Mouse (Mus musculus) monocyte, adult 5-6 weeks (primary cell): ENCODE results near the gene Ncstn. TPM values are rescaled to one million over a fixed set of nuclear protein-coding genes. Genes with fewer than 3 reads are reported as not detected.
A peak's percentile ranks its signal among the peaks of the same experiment; 100 is the strongest.

Source experiments
- ATAC-seq: fragments of 153-309, 156-312 bp; replicated peaks from 2 replicates; pipeline ENCODE4 v1.8.0; 2017; ENCODE audit warnings: mild to moderate bottlenecking; ENCODE audit not compliant: low TSS enrichment, insufficient number of reproducible peaks, severe bottlenecking, poor library complexity, low FRiP score
- total RNA-seq: library from RNA; stranded (forward); fragments of 200-1000, 200-491, 200-594 nt; gene quantifications from 3 replicates; pipeline ENCODE4 v1.2.3, GENCODE M21; 2017

The Ncstn gene
- total RNA-seq, 1 experiment from 2014 or later, result 47.2 TPM

DNA sequence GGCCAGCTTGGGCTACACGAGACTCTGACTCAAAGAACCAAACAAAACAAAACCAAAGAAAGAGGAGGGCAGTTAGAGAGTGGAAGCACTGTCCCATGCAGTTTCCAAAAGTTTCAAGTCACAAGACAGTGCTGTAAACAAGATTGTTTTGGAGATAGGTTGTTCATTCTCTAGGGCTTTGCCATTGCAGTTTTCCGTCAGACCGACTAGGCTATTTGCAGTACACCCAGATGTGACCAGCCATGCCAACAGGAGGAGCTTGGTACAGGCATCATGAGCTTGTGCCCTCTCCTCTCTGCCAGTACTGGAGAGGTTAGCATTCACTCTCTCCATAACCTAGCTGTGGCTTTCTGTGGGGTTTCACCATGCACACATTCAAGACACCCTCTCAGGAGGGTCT is 10.9 kb upstream of the Ncstn start:
- no peak for ATAC-seq

DNA sequence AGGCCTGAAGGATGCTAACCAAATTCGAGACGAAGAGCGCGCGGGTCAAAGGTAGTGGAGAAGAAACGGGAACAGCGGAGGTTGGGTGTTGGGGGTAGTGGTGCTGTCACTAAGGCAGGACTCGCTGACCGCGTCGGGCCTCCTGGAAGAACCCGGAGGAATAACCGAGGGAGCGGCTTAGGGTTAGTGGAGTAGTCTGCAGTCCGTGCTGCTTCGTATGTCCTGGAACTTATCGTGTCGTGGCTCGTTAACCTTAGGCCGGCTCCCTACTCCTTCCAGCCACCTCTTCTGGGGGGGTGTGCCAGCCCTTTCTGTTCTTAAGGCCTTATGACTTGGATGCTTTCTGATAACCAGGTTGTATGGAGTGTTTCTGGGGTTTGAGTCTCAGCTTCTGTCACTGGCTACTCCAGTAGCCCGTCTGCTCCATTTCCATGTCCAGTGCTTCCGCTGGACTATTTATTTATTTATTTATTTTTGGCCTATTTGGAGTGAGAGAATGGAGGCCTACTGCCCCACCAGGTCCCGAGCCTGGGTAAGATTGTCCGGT is 377 bp upstream of the Ncstn start:
- ATAC-seq, result peak; percentile 36; the same call in 1 of the 2 replicates

DNA sequence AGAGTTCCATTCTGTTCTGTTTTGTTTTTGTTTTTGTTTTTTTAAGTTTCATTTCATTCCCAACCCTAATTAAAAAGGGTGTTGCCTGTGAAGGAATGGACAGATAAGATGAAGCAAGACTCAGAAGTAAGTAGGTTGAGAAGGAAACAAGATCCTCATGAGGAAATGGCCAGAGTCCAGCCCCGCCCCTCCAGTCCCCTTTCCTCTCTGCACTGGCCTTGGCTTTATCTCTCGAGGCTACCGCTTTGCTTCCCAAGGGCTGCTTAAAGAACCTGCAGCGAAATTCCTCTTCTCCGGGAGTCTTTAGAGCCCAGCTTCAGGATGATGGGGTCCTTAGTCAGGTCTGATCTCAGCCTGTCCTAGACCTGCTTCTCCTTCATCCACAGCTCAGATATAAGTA is 4.6 kb downstream of the Ncstn start:
- no peak for ATAC-seq

DNA sequence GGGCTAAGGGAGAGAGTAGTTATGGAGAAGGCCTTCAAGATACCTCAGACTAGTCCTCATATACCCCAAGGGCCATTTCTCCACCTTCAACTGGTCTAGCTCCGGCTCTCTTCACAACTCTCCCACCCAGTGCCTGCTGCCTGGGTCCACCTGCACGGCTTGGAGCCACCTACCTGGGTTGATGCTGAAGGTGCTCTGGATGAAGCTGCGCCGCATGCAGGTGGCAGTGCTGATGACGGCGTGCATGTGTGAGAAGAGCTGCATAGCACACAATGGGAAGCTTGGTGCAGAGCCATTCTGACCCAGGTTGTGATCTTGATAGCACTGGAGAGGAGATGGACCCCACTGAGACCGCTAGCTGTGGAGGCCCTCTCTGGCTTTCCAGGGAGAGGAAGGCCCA is 10.0 kb downstream of the Ncstn start:
- ATAC-seq, result no peak

DNA sequence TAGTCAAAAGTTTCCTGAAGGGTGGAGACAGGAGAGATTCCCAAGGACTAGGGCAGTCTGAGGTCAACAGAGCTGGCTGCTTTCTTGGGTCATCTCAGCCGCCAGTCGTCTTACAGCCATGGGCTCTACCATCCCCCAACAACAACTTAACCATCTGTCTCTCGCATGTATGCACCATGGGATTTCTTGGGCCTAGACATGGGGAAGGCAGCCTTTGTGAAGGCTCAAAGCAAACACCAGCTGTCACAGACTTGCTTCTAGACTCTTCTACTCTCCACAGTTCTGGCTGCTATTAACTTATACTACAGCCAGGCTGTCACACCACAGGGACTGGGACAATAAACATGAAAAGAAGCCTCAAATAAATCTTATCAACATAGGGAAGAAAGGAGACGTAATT is 11.0 kb downstream of the Ncstn start:
- no peak for ATAC-seq

DNA sequence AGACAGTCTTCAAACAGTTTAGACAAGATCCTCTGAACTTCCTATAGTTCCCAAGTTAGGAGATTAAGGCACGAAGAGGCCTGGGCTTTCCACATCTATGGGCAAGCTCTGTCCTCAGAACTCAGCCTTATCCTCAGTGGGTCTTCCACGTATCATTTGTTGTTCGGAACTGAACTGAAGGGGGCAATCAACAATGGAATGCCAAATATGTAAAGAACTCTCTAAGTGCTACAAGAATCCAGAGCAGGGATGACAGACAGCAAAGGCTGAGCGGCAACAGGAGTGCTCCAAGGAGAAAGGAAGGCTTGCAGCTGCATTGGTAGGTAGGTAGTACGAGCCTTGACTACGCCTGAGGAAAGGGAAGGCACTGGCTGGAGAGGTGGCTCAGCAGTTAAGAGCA is 12.4 kb downstream of the Ncstn start:
- no peak for ATAC-seq

DNA sequence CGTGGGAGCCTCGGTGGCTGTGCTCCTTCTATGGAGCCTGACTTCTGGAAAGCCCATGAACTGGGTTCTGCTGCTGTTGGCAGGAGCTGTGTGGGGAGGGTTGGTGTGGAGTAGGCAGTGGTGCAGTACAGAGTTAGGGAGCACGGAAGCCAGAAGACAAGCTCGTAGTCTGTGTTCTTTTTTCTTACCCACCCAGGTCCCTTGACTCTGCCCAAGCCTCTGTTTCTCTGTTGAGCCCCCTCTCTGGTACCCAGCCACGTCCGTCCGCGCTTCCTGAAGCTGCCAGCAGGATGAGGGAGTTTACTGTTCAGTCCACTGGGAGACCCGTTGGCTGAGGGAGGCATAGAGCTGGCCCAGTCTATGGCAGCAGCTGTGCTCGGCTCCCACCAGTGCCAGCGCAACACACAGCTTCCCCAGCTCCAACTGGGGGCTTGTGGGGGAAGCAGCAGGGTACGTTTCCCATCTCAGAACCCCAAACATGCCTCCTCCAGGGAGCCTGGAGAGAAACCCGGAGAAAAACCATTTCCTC is 17.9 kb downstream of the Ncstn start:
- ATAC-seq, result no peak

DNA sequence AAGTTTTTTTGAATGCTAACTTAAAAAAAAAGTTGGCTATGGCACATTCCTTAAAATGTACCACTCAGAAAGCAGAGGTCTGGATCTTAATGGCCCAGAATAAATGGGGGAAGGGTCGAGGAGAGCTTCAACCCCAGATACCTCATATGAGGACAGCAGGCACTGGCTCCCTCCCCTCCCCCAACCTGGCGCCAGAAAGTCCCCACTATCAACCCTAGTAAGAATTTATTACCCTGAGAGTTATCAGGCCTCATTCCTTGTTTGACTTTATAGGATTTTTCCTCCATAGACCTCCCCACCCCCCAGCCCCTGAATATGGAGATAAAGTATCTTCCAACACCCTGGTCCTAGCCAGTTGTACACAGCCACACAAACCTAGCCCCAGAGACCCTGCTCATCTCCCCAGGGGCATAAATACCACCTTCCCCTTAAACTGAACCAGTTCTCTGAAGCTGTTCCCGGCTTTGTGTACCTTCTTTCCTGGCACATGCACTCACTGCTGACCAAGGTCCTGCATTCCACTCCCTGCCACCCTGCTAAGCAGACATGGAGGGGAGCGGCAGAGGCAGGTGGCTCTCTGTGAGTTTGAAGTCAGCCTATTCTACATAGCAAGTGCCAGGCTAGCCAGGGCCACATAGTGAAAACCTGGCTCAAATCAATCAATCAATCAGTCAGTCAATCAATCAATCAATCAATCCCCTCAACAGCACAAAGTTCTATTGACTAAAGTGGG is 19.1 kb downstream of the Ncstn start:
- ATAC-seq, result no peak

DNA sequence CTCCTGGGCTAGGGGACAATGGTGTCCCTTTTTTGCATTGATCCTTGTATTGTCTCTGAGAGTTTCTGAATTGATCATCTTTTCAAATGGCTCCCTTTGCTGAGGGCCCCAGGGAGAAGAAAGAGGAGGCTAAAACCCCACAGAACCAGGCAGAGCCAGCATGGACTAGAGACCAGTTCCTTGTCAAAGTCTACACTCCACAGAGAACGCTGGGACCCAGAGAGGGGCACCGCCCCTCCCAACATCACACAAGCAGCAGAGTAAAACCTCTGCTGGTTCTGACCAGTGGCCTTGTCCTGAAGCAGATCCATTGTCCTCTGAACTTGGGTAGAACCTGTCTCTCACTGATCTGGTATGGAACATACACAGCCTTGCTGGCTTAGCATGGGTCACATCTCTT is 20.5 kb downstream of the Ncstn start:
- no peak for ATAC-seq

DNA sequence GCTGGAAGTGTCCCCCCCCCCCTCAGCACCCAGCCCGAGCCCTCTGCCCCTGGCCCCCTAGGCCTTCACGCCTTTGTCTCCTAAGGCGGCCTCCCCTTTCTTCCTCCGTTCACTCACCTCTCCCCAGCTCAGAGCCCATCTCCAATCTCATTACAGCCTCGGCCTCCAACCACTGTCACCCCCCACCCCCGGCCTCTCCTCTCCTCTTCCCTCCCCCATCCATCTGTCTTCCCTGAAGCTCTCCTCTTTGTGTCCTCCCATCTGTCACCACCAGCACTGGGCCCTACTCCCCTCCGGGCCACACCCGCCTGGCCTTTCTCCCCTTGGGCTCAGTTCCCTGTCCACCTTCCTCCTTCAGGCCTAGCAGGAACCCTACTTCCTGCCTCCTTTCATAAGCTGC is 21.4 kb downstream of the Ncstn start:
- ATAC-seq, result no peak

DNA sequence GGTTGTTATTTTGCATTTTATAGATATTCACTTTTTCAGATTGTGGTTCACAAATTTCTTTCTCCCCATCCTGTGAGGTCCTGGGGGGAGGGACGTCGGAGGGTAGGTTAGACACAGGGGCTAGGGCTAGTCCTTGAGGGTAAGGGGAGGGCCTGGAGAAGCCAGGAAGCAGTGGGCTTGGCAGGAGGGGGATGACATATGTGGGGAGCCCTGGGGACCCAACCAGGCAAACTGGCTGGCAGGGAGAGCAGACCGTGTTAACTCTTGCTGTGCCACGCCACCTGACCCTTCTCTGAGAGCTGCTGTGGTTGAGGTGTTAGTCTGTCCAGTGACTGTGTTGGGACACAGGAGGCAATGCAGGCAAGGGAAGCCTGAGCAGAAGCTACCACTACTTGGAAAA is 21.9 kb downstream of the Ncstn start:
- ATAC-seq, result no peak

DNA sequence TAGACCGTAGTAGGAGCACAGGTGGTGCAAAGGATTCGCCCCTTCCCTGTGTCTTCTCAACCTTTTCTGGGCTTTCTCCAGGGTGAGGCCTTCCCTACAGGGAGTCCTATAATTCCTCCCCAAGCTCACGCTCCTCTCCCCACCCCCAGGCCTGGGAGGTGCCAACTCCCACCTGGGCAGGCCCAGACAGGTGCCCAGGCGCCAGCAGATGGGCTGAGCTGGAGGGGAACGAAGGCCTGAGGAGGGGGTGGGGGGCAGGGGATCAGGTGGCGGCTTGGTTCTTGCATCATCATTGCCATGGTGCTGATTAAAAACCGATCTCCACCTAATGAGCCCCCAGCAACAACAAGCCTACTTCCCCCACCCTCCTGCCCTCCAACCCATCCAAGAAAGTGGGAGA is 23.7 kb downstream of the Ncstn start:
- no peak for ATAC-seq

DNA sequence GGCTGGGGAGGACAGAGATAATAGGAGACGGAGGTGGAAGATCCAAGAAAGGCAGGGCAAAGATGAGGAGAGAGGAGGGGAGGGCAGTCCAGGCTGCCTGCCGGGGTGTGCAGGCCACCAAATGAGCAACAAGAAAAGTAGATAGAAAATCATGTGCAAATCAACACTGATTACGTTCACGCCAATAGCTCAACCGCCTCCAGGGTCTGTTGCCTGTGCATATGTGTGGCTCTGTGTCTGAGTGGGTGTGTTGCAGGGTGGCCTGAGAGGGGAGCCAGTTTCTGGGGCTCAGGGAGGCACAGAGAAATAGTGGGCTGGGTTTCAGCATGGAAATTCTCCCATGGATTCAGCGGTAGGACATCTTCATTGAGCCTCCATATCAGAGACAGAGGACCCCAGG is 24.3 kb downstream of the Ncstn start:
- no peak for ATAC-seq

DNA sequence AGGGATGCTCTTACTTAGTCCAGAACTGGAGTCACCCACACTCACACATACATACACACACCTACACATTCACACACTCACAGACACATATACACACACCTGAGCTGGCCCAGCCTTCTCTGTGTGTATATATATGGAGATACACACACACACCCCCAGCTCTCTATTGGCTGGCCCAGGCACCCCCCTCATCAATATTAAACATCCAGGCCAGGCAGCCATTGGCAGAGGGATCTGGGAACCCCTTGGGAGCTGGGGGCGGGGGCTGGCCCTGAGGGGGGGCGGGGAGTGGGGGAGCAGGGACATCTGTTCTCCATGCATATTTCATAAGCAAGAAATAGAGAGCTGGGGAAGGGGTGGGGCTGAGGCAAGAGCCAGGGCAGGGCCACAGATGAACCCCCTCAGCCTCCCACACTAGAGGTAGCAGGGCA is 25.1 kb downstream of the Ncstn start, which contains the start of gene Nhlh1:
Gene Nhlh1 (minus strand): TSS at position 83 of the 431 bp plus-strand sequence.
- no peak for ATAC-seq

DNA sequence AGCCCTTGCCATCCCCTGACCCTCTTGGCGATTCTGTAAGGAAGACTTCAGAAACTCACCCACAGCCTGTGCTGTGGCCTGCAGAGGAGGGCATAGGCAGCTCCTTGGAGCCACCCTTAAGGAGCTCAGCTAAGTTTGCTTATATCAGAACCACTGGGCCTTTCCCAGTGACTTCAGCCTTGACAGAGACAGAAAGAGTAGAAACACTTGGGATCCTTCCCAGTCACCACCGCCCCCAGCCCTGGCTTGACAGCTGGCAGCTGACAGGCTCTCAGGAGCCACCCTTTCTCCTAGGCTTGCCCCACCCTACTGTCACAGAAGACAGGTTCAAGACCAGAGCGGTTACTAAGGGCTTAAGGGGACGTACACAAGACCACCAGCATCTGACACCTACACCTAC is 26.3 kb downstream of the Ncstn start:
- ATAC-seq, result no peak

DNA sequence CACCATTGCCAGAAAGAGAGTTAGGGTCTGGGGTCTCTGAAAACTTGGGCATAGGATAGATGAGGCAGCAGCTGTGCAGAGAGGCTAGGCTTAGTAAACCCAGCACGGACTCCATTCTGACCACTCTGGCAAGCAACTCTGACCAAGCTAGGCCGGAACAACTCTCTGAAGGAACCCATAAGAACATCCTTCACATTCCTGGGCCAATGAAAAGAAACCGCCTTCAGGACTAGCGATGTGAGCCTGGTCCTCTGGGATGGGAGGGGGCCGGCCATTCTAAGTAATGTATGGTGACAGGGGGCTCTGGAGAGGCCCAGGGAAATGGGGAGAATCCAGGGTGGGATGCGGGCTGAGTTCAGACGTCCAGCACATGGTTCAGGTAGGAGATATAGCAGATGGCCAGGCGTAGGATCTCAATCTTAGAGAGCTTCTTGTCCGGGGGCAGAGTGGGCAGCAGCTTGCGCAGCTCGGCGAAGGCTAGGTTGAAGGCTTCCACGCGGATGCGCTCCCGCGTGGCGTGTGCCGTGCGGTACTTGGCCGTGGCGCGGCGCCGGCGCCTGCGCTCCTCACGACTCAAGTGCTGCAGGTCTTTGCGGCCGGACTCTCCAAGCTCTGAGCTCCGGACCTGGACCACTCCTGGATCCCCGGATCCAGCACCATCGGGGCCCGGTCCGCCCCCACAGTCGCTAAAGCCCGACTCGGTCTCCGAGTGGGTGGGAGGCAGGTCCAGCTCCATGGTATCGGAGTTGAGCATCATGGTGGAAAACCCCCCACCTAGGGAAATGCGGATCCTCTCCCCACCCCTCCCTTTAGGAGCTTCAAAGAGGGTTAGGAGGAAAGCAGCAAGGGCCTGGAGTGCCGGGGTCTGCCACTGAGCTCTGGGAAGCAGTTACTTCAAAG is 28.8 kb downstream of the Ncstn start:
- no peak for ATAC-seq

DNA sequence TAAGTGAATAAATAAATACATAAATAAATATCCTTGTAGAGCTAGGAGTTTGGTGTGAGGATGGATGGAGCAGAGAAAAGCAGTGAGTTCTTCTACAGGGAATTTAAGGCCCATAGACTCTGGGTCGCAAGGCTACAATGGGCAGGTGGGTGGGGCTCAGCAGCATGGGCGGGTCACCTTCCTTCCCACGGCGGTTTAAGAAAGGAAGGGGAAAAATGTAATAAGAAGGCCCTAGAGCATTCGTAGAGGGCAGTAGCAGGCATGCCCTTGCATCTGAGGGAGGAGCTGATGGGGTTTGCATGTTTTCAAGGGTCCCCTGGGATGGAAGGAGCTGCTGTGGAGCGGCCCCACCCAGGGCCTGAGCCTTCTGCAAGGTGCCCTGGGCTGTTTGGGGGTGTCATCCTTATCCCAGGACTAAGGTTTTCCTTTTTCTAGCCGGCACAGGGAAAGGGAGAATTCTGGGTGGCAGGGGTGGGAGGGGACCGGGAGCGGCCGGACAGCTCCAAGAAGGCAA is 29.8 kb downstream of the Ncstn start:
- no peak for ATAC-seq

DNA sequence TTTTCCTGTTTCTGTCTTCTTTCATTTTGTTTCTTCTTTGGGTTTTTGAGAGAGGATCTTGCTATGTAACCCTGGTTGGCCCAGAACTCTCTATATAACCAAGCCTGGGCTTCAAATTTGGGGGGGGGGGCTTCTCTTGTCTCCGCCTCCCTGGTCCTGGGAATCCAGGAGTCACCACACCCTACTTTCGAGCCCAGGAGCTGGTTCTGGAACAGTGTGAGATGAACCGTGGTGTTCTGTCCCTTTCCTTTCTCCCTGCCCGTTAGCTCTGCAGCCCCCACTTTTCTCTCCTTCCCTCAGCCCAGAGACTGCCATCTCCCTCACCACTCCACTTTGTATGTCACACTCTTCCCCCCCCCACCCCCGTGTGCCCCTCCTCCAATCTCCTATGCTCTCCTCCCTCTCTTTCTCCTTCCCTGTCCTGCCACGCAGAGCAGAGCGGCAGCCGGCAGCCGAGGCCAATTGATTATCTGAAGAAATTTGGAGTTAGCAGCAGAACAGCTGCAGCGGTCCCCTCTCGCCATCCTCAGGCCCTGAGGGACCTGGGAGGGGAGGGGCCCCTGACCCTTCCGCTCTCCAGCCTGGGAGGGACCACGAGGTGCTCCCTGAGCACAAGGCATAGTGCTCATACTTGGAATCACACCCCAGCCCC is 33.3 kb downstream of the Ncstn start:
- ATAC-seq, result no peak

DNA sequence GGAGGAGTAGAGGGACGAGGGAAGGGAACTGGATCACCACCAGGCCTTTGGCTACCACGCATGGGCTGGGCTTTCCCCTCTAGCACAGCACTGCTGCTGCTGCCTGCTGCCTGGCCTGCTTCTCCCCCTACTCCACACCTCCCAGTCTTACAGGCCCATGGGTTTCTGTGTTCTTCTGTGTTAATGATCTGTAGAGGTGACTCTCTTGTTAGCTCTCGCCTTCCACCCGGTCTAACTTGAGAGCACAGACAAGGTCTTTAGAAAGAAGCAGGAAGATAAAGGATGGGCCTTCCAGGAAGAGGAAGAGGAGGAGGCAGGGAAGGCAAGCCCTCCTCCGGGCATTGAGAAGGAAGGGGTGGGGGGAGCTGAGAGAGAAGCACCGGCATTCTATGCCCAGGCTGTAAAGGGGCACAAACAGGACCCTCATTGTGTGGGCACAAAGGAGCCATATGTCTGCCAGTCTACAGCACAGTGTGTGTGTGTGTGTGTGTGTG is 34.3 kb downstream of the Ncstn start:
- no peak for ATAC-seq
